Mouse (Mus musculus) cerebellum, postnatal 14 days (tissue): ENCODE measurements around the gene Tyk2.

Experiments used
- DNase-seq, 2 experiments: peaks; one replicate each; pipeline ENCODE4 v3.0.0; 2021; ENCODE audit warnings: mixed read lengths in 2 of 2

Gene Tyk2

GRCm38 (mm10) chr9:21131059-21131956, at the start of gene Tyk2:
Gene Tyk2 (minus strand): TSS chr9:21131243.
- peak; percentile 90 to 92 for DNase-seq

- DNase-seq = no peak
Observed at GRCm38 (mm10) chr9:21180841-21181240, 49.8 kb upstream of the Tyk2 start.

GRCm38 (mm10) chr9:21180402-21180801, 49.4 kb upstream of the Tyk2 start:
- DNase-seq = no peak

GRCm38 (mm10) chr9:21172364-21172763, 41.3 kb upstream of the Tyk2 start:
- DNase-seq = no peak

GRCm38 (mm10) chr9:21169157-21169556, 38.1 kb upstream of the Tyk2 start:
- DNase-seq = no peak

- DNase-seq = peak; percentile 83 to 88
Observed at GRCm38 (mm10) chr9:21168161-21169123, 37.4 kb upstream of the Tyk2 start.

- DNase-seq = no peak
Observed at GRCm38 (mm10) chr9:21167140-21168097, 36.4 kb upstream of the Tyk2 start.

- peak in 1 of 2 experiments; percentile 49 for DNase-seq
Observed at GRCm38 (mm10) chr9:21166516-21166915, 35.5 kb upstream of the Tyk2 start.

- DNase-seq = peak; percentile 56 to 81
Observed at GRCm38 (mm10) chr9:21165952-21166451, 35.0 kb upstream of the Tyk2 start.

GRCm38 (mm10) chr9:21165041-21165951, 34.3 kb upstream of the Tyk2 start, which contains the start of gene Pde4a:
Gene Pde4a (plus strand): TSS chr9:21165714.
- peak; percentile 68 to 78 for DNase-seq

GRCm38 (mm10) chr9:21164072-21164471, 33.0 kb upstream of the Tyk2 start:
- DNase-seq = no peak

- peak in 1 of 2 experiments; percentile 70 for DNase-seq
Observed at GRCm38 (mm10) chr9:21163086-21164050, 32.3 kb upstream of the Tyk2 start.

- peak; percentile 94 to 97 for DNase-seq
Observed at GRCm38 (mm10) chr9:21161209-21161909, 30.3 kb upstream of the Tyk2 start.

GRCm38 (mm10) chr9:21154787-21155186, 23.7 kb upstream of the Tyk2 start:
- DNase-seq = no peak

- no peak for DNase-seq
Observed at GRCm38 (mm10) chr9:21153833-21154232, 22.8 kb upstream of the Tyk2 start.

- no peak for DNase-seq
Observed at GRCm38 (mm10) chr9:21153331-21153730, 22.3 kb upstream of the Tyk2 start.

GRCm38 (mm10) chr9:21152715-21153114, 21.7 kb upstream of the Tyk2 start:
- peak; percentile 64 to 75 for DNase-seq

GRCm38 (mm10) chr9:21149654-21150419, 18.8 kb upstream of the Tyk2 start, which contains the start of gene Cdc37:
Gene Cdc37 (minus strand): TSS chr9:21149982.
- DNase-seq = peak; percentile 95 to 96
